Mouse (Mus musculus) stomach, embryonic 15.5 days (tissue): ENCODE data around the gene Arl2. TPM values are rescaled to one million over a fixed set of nuclear protein-coding genes. Genes with fewer than 3 reads are reported as not detected.
"Not testable (repeated sequence)": the region's sequence is repeated elsewhere in the genome, so short reads cannot be mapped to it uniquely, and the experiment has no call there.

Experiments used
- ATAC-seq: fragments of 200-750 bp; cut with Nextera tagmentation; 2 replicates; pipeline ENCODE4 v1.8.0; 2017; ENCODE audit warnings: low read depth, moderate number of reproducible peaks, moderate TSS enrichment; ENCODE audit not compliant: insufficient read depth, low FRiP score
- H3K27ac ChIP-seq: fragments of 300-500 bp; sonication (generic); 2 replicates; pipeline ENCODE4 v1.5.1; 2015; ENCODE audit warnings: mild to moderate bottlenecking, inconsistent platforms
- H3K27me3 ChIP-seq: fragments of 300-500 bp; sonication (generic); replicated peaks from 2 replicates; pipeline ENCODE4 v1.6.1; 2015; ENCODE audit warnings: inconsistent platforms
- H3K36me3 ChIP-seq: fragments of 300-500 bp; sonication (generic); 2 replicates; pipeline ENCODE4 v1.6.1; 2015; ENCODE audit warnings: inconsistent platforms
- H3K4me1 ChIP-seq: fragments of 300-500 bp; sonication (generic); 2 replicates; pipeline ENCODE4 v1.6.1; 2015; ENCODE audit warnings: inconsistent platforms
- H3K4me2 ChIP-seq: fragments of 300-500 bp; sonication (generic); 2 replicates; pipeline ENCODE4 v1.6.1; 2015; ENCODE audit warnings: mild to moderate bottlenecking, inconsistent platforms
- H3K4me3 ChIP-seq: fragments of 300-500 bp; sonication (generic); replicated peaks from 2 replicates; pipeline ENCODE4 v1.5.1; 2015; ENCODE audit warnings: inconsistent platforms
- H3K9ac ChIP-seq: fragments of 300-500 bp; sonication (generic); 2 replicates; pipeline ENCODE4 v1.6.1; 2015; ENCODE audit warnings: inconsistent platforms
- H3K9me3 ChIP-seq: fragments of 300-500 bp; sonication (generic); 2 replicates; pipeline ENCODE4 v1.6.1; 2016; ENCODE audit warnings: inconsistent platforms
- WGBS: fragments of 180-500 bp; shearing (Covaris S2); methylation state at CpG from one replicate; pipeline ENCODE4 v1.1.7; 2015; 5-methylcytosine and 5-hydroxymethylcytosine counted together
- polyA plus RNA-seq: library from polyadenylated mRNA; unstranded; fragments of >200 nt; fragmentation: Nextera tagmentation; extraction: Ambion mirVana; gene quantifications from 2 replicates; pipeline ENCODE4 v1.2.1, GENCODE M21; 2015

The Arl2 gene
- polyA plus RNA-seq, 1 experiment from 2014 or later: 102 TPM

GRCm38 (mm10) chr19:6140678-6141393 lies 512 bp downstream of the Arl2 start, which contains the start of gene Batf2:
Gene Batf2, plus strand, starts transcription at chr19:6140983.
- Histone ChIP-seq H3K9me3 (no peaks in the 10 kb centered on the region), H3K4me1 (peaks cover 7% of the 10 kb centered on the region), H3K36me3 (0 out of 2 replicates have a peak, but pooled peaks cover 5% of the 10 kb centered on the region), H3K4me2 (peak within 1 kb of the TSS; percentile 88), H3K4me3 (peak within 1 kb of the TSS; percentile 78), H3K9ac (peak within 1 kb of the TSS; percentile 84), H3K27ac (peak within 1 kb of the TSS; percentile 96), H3K27me3 (no peaks in the 10 kb centered on the region)
- under 1% methylated on average over 65 of the region's 68 CpGs for WGBS
- ATAC-seq: peak; percentile 91

GRCm38 (mm10) chr19:6140374-6140677 lies 1.0 kb downstream of the Arl2 start:
- Histone ChIP-seq H3K4me2 (peak overlapping the region; percentile 88), H3K4me3 (peak overlapping the region; percentile 78), H3K4me1 (peaks cover 7% of the 10 kb centered on the region), H3K9ac (peak overlapping the region; percentile 84), H3K36me3 (peaks cover 5% of the 10 kb centered on the region; the same call in 1 of the 2 replicates), H3K27me3 (no peaks in the 10 kb centered on the region), H3K9me3 (no peaks in the 10 kb centered on the region), H3K27ac (peak overlapping the region; percentile 96)
- ATAC-seq: no peak
- 4% methylated on average over 16 of the region's 16 CpGs for WGBS

GRCm38 (mm10) chr19:6139701-6140100 lies 1.6 kb downstream of the Arl2 start:
- H3K27me3 ChIP-seq: no peaks in the 10 kb centered on the region
- H3K4me1 ChIP-seq: peaks cover 7% of the 10 kb centered on the region
- peak overlapping the region; percentile 78 for H3K4me3 ChIP-seq
- 94% methylated on average over 6 of the region's 6 CpGs for WGBS
- no peak for ATAC-seq
- peak overlapping the region; percentile 96; the same call in 1 of the 2 replicates for H3K27ac ChIP-seq
- peak overlapping the region; percentile 88 for H3K4me2 ChIP-seq
- H3K9ac ChIP-seq: 0 out of 2 replicates have a peak overlapping the region, but pooled peaks have one; percentile 84
- H3K9me3 ChIP-seq: no peaks in the 10 kb centered on the region
- peaks cover 5% of the 10 kb centered on the region; the same call in 1 of the 2 replicates for H3K36me3 ChIP-seq

GRCm38 (mm10) chr19:6136397-6136796 lies 5.0 kb downstream of the Arl2 start:
- Histone ChIP-seq H3K4me3 (no peak overlapping the region), H3K4me2 (no peak overlapping the region)
- WGBS: 82% methylated on average over 3 of the region's 3 CpGs

GRCm38 (mm10) chr19:6133197-6133596 lies 8.2 kb downstream of the Arl2 start:
- not testable (repeated sequence) for H3K9me3 ChIP-seq, H3K9ac ChIP-seq, H3K27ac ChIP-seq, H3K36me3 ChIP-seq, H3K4me3 ChIP-seq, ATAC-seq, H3K4me2 ChIP-seq, H3K4me1 ChIP-seq, H3K27me3 ChIP-seq
- 52% methylated on average over 1 of the region's 1 CpGs for WGBS

More at GRCm38 (mm10) chr19:6136397-6136796, 5.0 kb downstream of the Arl2 start:
- no peaks in the 10 kb centered on the region for H3K27me3 ChIP-seq
- H3K27ac ChIP-seq: no peak overlapping the region
- H3K36me3 ChIP-seq: peaks cover 5% of the 10 kb centered on the region; the same call in 1 of the 2 replicates
- H3K9me3 ChIP-seq: no peaks in the 10 kb centered on the region
- no peak overlapping the region for H3K9ac ChIP-seq
- ATAC-seq: no peak
- H3K4me1 ChIP-seq: peaks cover 7% of the 10 kb centered on the region

- ATAC-seq: peak; percentile 63
- Histone ChIP-seq H3K36me3 (peaks cover 5% of the 10 kb centered on the region; the same call in 1 of the 2 replicates), H3K9me3 (no peaks in the 10 kb centered on the region), H3K4me1 (no peaks in the 10 kb centered on the region), H3K9ac (no peak overlapping the region), H3K27ac (no peak overlapping the region), H3K4me3 (no peak overlapping the region), H3K27me3 (no peaks in the 10 kb centered on the region), H3K4me2 (no peak overlapping the region)
- WGBS: 82% methylated on average over 7 of the region's 7 CpGs
Measured at GRCm38 (mm10) chr19:6132171-6132827, 9.0 kb downstream of the Arl2 start.

- H3K27me3 ChIP-seq, H3K27ac ChIP-seq, H3K9ac ChIP-seq, H3K9me3 ChIP-seq, H3K4me1 ChIP-seq, H3K36me3 ChIP-seq, H3K4me3 ChIP-seq, H3K4me2 ChIP-seq, ATAC-seq: not testable (repeated sequence)
- WGBS: 66% methylated on average over 7 of the region's 7 CpGs
Measured at GRCm38 (mm10) chr19:6130414-6131128, 10.8 kb downstream of the Arl2 start.

- H3K4me1 ChIP-seq: no peaks in the 10 kb centered on the region
- peak within 1 kb of the TSS; percentile 67 for H3K4me3 ChIP-seq
- H3K36me3 ChIP-seq: no peaks in the 10 kb centered on the region
- under 1% methylated on average over 32 of the region's 32 CpGs for WGBS
- peak within 1 kb of the TSS; percentile 71 for H3K4me2 ChIP-seq
- peak within 1 kb of the TSS; percentile 95 for H3K27ac ChIP-seq
- ATAC-seq: peak; percentile 90
- H3K9me3 ChIP-seq: no peaks in the 10 kb centered on the region
- no peaks in the 10 kb centered on the region for H3K27me3 ChIP-seq
- H3K9ac ChIP-seq: peak within 1 kb of the TSS; percentile 46
Measured at GRCm38 (mm10) chr19:6127760-6128341, 13.5 kb downstream of the Arl2 start, which contains the start of gene Snx15. Gene Snx15, minus strand, starts transcription at chr19:6128304.

GRCm38 (mm10) chr19:6126789-6127580 lies 14.4 kb downstream of the Arl2 start:
- Histone ChIP-seq H3K27ac (peak overlapping the region; percentile 95), H3K27me3 (no peaks in the 10 kb centered on the region), H3K9ac (no peak overlapping the region), H3K36me3 (no peaks in the 10 kb centered on the region; the same call in 1 of the 2 replicates), H3K9me3 (no peaks in the 10 kb centered on the region), H3K4me2 (peak overlapping the region; percentile 71), H3K4me1 (no peaks in the 10 kb centered on the region), H3K4me3 (peak overlapping the region; percentile 67)
- ATAC-seq: no peak
- 68% methylated on average over 10 of the region's 10 CpGs for WGBS

- 24% methylated on average over 4 of the region's 4 CpGs for WGBS
- no peak overlapping the region for H3K4me3 ChIP-seq
- no peak overlapping the region for H3K27ac ChIP-seq
- H3K4me2 ChIP-seq: no peak overlapping the region
- no peaks in the 10 kb centered on the region for H3K9me3 ChIP-seq
- H3K9ac ChIP-seq: no peak overlapping the region
- H3K4me1 ChIP-seq: no peaks in the 10 kb centered on the region
- no peak for ATAC-seq
- no peaks in the 10 kb centered on the region; the same call in 1 of the 2 replicates for H3K36me3 ChIP-seq
- no peaks in the 10 kb centered on the region for H3K27me3 ChIP-seq
Measured at GRCm38 (mm10) chr19:6126289-6126688, 15.1 kb downstream of the Arl2 start.

GRCm38 (mm10) chr19:6124898-6125297 lies 16.4 kb downstream of the Arl2 start:
- H3K27me3 ChIP-seq: no peaks in the 10 kb centered on the region
- no peak overlapping the region for H3K27ac ChIP-seq
- no peaks in the 10 kb centered on the region for H3K9me3 ChIP-seq
- no peaks in the 10 kb centered on the region for H3K4me1 ChIP-seq
- H3K36me3 ChIP-seq: no peaks in the 10 kb centered on the region; the same call in 1 of the 2 replicates
- no peak overlapping the region for H3K4me2 ChIP-seq
- WGBS: 72% methylated on average over 2 of the region's 2 CpGs
- H3K9ac ChIP-seq: no peak overlapping the region
- no peak for ATAC-seq
- no peak overlapping the region for H3K4me3 ChIP-seq
